Mouse (Mus musculus) spleen, postnatal 4 days (tissue): ENCODE data around the gene Clk3.
A peak's percentile ranks its signal among the peaks of the same experiment; 100 is the strongest.

Experiments
- DNase-seq, 2 experiments: peaks; one replicate each; pipeline ENCODE4 v3.0.0; 2022; ENCODE audit warnings: low spot score in 2 of 2

Gene Clk3

GRCm38 (mm10) chr9:57770836-57771235 lies 5.2 kb upstream of the Clk3 start:
- DNase-seq = peak; percentile 69 to 77

GRCm38 (mm10) chr9:57770214-57770613 lies 4.6 kb upstream of the Clk3 start:
- no peak for DNase-seq

GRCm38 (mm10) chr9:57769539-57770069 lies 3.9 kb upstream of the Clk3 start:
- peak; percentile 64 to 74 for DNase-seq

GRCm38 (mm10) chr9:57767231-57767630 lies 1.6 kb upstream of the Clk3 start:
- DNase-seq = peak in 1 of 2 experiments; percentile 61

- peak in 1 of 2 experiments; percentile 62 for DNase-seq
Measured at GRCm38 (mm10) chr9:57766431-57766830, 771 bp upstream of the Clk3 start.

- peak; percentile 95 to 98 for DNase-seq
Measured at GRCm38 (mm10) chr9:57764974-57765363, 691 bp downstream of the Clk3 start.

GRCm38 (mm10) chr9:57764147-57764973 lies 1.3 kb downstream of the Clk3 start:
- peak; percentile 88 to 95 for DNase-seq

GRCm38 (mm10) chr9:57762563-57762991 lies 3.1 kb downstream of the Clk3 start:
- DNase-seq = peak in 1 of 2 experiments; percentile 65

GRCm38 (mm10) chr9:57761563-57762551 lies 3.8 kb downstream of the Clk3 start:
- DNase-seq = no peak

- peak in 1 of 2 experiments; percentile 70 for DNase-seq
Measured at GRCm38 (mm10) chr9:57760416-57761146, 5.1 kb downstream of the Clk3 start.

- peak; percentile 80 to 89 for DNase-seq
Measured at GRCm38 (mm10) chr9:57759289-57759688, 6.4 kb downstream of the Clk3 start.

GRCm38 (mm10) chr9:57758528-57758927 lies 7.1 kb downstream of the Clk3 start:
- DNase-seq = peak in 1 of 2 experiments; percentile 71

- DNase-seq = peak in 1 of 2 experiments; percentile 66
Measured at GRCm38 (mm10) chr9:57757578-57757977, 8.1 kb downstream of the Clk3 start.

- no peak for DNase-seq
Measured at GRCm38 (mm10) chr9:57750901-57751300, 14.8 kb downstream of the Clk3 start.

- no peak for DNase-seq
Measured at GRCm38 (mm10) chr9:57748831-57749230, 16.8 kb downstream of the Clk3 start.

GRCm38 (mm10) chr9:57748137-57748536 lies 17.5 kb downstream of the Clk3 start:
- DNase-seq = no peak

GRCm38 (mm10) chr9:57747067-57747466 lies 18.6 kb downstream of the Clk3 start:
- no peak for DNase-seq

- DNase-seq = no peak
Measured at GRCm38 (mm10) chr9:57744462-57745091, 21.1 kb downstream of the Clk3 start.

- DNase-seq = no peak
Measured at GRCm38 (mm10) chr9:57739863-57740262, 25.8 kb downstream of the Clk3 start.

GRCm38 (mm10) chr9:57733606-57734005 lies 32.1 kb downstream of the Clk3 start:
- DNase-seq = no peak

GRCm38 (mm10) chr9:57728312-57728711 lies 37.3 kb downstream of the Clk3 start:
- no peak for DNase-seq
